Mouse (Mus musculus): ENCODE data around the gene Mrps12. TPM values are rescaled to one million over a fixed set of nuclear protein-coding genes. Genes with fewer than 3 reads are reported as not detected.

Gene Mrps12
- total RNA-seq, 2 experiments from 2014 or later = 41.8 to 125 TPM

DNA sequence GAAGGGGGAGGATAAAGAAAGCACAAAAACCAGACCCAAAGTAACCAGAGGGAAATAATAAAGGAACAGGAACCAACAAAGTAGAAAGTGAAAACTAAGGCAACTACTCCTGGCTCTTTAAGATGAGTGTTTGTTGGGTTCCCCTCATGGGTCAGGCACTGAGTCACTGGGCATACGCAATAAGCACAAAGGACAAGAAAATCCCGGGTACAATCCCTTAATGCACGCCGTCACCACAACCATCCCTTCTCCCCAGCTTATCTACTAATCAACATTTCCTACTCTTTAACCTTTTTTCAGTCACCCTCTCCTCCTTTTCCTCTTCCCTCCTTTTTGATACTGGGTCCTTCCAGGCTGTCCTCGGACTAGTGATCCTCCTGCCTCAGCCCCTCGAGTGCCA is 23.6 kb upstream of the Mrps12 start:
- ATAC-seq (replicated peaks; ENCODE audit: poor library complexity, severe bottlenecking) = peak; percentile 44

DNA sequence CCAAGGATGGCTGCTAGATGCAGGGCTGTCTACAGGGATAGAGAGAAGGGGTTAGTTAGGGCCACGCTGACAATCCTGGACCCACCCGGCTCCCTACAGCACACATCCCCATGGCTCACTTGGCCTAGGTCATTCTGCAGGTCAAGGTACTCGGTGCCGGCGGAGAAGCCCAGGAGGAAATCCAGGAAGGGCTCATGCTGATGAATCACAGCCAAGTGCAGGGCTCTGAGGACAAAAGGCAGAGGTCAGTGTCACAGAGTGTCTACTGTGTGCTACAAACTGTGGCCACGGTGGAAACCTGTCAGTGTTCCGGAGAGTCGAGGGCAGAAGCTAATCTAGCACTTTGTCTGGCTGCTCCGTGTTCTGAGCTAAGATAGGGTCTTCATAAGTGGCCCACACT is 20.3 kb upstream of the Mrps12 start:
- ATAC-seq (replicated peaks; ENCODE audit: poor library complexity, severe bottlenecking) = no peak

GRCm38 (mm10) chr7:28758623-28759022 is 17.0 kb upstream of the Mrps12 start:
- no peak for ATAC-seq (replicated peaks; ENCODE audit: poor library complexity, severe bottlenecking)

DNA sequence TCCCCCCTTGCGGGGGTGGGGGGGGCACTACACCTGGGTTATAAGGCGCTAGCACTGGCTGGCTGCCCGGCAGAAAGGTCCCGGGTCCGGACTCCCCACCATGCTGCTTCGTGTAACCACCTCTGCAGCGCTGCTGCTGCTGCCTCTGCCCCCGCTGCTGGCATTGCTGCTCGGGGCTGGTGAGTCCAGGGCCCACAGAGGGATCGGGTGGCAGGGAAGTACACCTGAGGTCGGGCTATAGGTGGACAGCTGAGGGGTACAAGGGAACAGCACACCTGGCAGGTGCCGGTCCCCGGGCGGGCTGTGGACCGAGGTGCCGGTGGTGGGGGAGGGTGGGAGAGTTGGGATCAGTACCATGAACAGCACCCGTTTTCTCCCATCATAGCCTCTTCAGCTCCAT is 14.5 kb upstream of the Mrps12 start, which contains the start of gene Ccer2:
Gene Ccer2, plus strand, starts transcription at position 96 of the 400 bp plus-strand sequence.
- 0 out of 2 replicates have a peak, but pooled peaks have one; percentile 13 for ATAC-seq (replicated peaks; ENCODE audit: poor library complexity, severe bottlenecking)

DNA sequence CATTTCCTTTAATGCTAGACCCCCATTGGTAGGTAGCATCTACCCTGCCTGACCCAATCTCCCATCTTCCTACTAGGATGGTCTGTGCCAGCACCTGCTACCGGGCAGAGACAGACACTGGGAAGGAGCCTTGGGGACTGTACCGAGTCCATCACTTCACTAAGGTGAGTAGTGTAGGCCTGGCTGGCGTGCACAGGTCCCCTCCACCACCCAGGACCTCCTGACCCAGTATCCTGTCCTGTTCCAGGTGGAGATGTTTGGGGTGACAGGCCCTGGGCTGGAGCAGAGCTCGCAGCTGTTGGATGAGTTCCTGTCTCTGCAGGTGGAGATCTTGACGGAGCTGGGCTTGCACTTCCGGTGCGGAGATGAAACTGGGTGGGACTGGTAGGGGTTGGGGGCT is 8.3 kb upstream of the Mrps12 start:
- ATAC-seq (replicated peaks; ENCODE audit: poor library complexity, severe bottlenecking) = no peak

- peak; percentile 15 for ATAC-seq (replicated peaks; ENCODE audit: poor library complexity, severe bottlenecking)
These were observed 282 bp downstream of the Mrps12 start for GRCm38 (mm10) chr7:28741368-28741708.

GRCm38 (mm10) chr7:28740949-28741348 is 671 bp downstream of the Mrps12 start:
- ATAC-seq (replicated peaks; ENCODE audit: poor library complexity, severe bottlenecking) = no peak

DNA sequence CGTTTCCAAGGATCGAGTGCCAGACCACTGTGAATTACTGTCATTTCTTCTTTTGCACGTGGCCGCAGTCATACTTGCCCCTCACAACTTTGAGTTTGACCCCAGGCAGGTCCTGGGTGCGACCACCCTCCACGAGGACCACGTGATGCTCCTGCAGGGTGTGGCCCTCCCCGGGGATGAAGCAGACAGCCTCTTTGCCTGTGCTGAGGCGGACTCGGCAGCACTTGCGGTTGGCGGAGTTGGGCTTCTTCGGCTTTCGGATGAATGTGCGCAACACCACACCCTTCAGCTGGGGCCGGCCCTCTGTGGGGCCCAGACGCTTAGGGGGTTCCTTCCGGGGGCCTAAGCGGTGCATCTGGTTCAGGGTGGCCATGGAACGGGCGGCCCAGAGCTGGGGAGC is 1.8 kb downstream of the Mrps12 start:
- no peak for ATAC-seq (replicated peaks; ENCODE audit: poor library complexity, severe bottlenecking)

GRCm38 (mm10) chr7:28735701-28736100 is 5.9 kb downstream of the Mrps12 start:
- no peak for ATAC-seq (replicated peaks; ENCODE audit: poor library complexity, severe bottlenecking)

DNA sequence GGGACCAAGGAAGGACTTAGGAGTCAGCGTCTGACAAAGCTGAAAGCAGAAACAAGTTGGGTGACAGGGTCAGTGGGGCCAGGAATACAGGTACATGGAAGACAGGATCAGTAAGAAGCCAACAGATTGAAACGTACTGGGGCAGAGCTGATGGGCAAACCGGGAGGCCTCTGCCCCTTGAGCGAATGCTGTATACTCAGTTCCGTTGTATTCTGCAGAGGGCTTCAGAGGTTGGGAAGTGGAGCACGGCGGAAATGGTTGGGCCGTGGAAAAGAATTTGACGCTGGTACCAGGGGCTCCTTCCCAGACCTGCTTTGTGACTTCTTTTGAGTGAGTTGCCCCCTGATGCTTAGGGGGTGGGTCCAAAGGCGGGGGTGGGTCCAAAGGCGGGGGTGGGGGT is 8.4 kb downstream of the Mrps12 start:
- ATAC-seq (replicated peaks; ENCODE audit: poor library complexity, severe bottlenecking) = no peak

DNA sequence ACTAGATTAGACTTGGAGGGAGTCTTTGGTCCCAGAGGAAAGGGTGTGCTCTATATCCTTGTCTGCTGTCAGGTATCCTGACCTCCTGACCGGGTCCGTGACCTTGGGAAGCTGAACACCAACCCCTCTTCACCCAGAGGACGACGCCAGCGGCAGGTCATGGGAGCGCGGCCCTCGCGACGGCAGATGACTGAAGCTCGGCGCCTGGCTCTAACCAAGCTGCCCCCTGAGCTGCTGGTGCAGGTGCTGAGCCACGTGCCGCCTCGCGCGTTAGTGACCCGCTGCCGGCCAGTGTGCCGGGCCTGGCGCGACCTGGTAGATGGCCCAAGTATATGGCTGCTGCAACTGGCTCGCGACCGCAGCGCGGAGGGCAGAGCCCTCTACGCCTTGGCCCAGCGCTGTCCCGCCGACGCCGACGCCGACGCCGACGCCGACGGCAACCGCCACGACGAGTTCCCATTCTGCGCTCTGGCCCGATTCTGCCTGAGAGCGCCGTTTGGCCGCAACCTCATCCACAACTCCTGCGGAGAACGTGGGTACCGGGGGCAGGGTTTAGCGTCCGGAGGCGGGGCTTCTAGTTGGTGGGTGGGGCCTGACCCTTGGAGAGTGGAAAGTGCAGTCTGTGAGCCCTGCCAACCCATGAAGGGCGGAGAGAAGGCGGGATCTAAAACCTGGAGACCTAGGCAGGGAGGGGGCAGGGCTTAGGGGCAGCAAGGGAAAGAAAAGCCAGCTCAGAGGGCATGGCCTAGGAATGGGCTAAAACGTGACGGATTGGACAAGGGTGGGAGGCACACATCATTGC is 9.1 kb downstream of the Mrps12 start:
- ATAC-seq (replicated peaks; ENCODE audit: poor library complexity, severe bottlenecking) = peak; percentile 97

GRCm38 (mm10) chr7:28727649-28728340 is 13.8 kb downstream of the Mrps12 start:
- no peak for ATAC-seq (replicated peaks; ENCODE audit: poor library complexity, severe bottlenecking)

DNA sequence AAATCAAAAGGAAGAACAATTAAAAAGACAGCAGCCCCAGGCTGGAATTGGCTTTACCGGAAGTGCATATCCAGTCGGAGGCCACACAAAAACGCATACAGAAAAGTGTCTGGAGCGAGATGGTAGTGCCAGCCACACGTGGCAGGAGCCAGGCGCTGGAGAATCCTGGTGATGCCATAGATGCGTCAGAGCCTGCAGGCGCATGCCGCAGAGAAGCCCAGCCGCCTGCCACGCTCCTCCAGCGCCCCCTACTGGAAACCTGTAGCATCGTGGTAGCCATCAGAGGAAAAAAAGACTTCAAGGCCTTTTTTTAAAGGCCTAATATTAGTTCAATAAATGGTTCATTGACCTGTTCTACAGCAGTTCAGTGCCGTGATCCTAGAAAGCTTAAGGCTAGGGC is 15.0 kb downstream of the Mrps12 start:
- peak; percentile 95 for ATAC-seq (replicated peaks; ENCODE audit: poor library complexity, severe bottlenecking)

GRCm38 (mm10) chr7:28724613-28725012 is 17.0 kb downstream of the Mrps12 start:
- no peak for ATAC-seq (replicated peaks; ENCODE audit: poor library complexity, severe bottlenecking)

DNA sequence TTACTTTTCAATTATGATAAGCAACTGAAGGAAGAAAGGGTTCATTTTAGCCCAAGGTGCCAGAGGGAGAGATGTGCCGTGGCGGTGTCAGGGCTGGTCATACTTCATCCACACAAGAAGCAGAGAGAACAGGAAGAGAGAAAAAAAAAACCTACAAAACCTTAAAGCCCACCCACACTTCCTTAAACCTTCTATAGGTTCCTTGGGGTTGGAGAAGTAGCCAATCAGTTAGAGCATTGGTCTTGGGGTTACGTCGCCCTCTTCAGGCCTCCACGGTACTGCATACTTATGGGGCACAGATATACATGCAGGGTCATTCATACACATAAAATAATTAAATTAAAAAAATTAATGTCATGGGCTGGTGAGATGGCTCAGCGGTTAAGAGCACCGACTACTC is 19.5 kb downstream of the Mrps12 start:
- peak; percentile 85 for ATAC-seq (replicated peaks; ENCODE audit: poor library complexity, severe bottlenecking)

- no peak for ATAC-seq (replicated peaks; ENCODE audit: poor library complexity, severe bottlenecking)
These were observed 20.7 kb downstream of the Mrps12 start for GRCm38 (mm10) chr7:28720753-28721537.

GRCm38 (mm10) chr7:28719650-28720049 is 22.0 kb downstream of the Mrps12 start:
- no peak for ATAC-seq (replicated peaks; ENCODE audit: poor library complexity, severe bottlenecking)

DNA sequence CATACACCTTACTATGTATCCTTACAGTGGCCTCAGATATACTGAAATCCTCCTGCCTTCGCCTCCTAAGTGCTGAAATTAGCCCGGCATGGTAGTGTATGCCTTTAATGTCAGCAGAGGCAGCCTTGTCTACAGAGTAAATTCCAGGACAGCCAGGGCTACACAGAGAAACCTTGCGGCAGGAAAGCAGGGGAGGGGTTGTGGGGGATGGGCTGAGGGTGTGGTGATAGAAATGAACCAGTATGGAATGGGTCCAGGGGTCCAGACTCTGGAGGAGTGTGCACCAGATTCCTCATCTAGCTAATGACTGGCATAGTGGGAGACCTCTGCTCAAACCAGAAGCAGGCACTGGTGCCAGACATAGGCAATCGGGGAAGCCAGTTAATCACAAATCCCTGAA is 22.5 kb downstream of the Mrps12 start:
- ATAC-seq (replicated peaks; ENCODE audit: poor library complexity, severe bottlenecking) = no peak

DNA sequence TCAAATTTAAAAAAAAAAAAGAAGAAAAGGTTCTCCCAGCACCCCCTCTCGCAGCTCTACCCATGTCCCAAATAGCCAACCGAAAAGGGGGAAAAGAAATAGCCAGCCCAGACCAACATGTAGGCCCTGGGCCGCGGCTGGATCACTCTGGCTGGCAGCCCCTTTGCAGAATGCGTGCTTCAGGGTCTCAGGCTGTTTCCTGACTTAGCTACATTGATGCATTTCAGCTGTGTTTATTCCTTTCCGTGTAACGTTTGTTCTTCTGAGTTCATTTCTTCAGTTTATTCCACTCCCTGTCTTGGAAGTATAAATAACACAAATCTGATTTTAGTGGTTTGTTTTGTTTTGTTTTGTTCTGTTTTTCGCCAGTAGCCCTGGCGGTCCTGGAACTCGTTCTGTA is 23.9 kb downstream of the Mrps12 start:
- no peak for ATAC-seq (replicated peaks; ENCODE audit: poor library complexity, severe bottlenecking)

GRCm38 (mm10) chr7:28716590-28717281 is 24.9 kb downstream of the Mrps12 start, which contains the start of gene Fbxo17:
TSS of gene Fbxo17 (plus strand) at chr7:28716804.
- peak; percentile 93 for ATAC-seq (replicated peaks; ENCODE audit: poor library complexity, severe bottlenecking)
